Mouse (Mus musculus) kidney, postnatal 36 days (tissue): ENCODE results near the gene Metap1.

ENCODE experiments used
- DNase-seq, 2 experiments: peaks; one replicate each; pipeline ENCODE4 v3.0.0; 2021 to 2022; ENCODE audit warnings: mixed read lengths in 2 of 2

Metap1 gene

DNA sequence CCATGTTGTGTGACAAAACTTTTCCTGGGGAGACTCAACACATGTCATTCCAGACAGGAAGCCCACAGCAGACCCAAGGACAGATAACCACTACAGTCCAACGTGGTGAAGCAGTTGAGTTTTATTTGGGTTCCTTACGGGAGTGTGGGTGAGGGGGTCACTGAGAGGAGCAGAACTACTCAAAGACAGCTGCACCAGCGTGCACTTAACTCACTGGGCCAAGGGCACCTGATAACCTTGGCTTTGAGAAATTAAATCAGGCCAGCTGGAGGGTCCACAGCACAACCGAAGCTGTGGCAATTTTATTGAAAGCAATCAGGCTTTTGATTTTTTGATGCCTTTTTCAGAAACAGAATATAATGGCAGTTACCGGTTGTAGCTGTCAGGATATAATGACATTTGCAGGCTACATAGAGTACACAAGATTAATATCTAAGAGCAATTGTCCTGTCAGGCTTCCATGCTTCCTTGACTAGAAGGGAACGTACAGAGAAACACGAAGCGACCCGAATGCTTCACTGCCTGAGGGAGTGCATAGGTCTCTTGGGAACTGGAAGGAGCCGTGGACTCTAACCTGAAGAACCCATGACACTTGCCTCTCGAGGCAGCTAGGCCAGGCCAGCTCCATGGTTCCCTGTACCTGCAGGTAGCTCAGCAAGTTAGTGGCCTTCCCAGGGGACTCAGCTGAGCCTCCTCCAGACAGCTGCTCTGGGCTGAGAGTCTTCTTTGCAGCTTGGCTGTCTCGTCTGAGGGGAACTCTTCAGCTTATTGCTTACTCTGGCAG lies 41.0 kb downstream of the Metap1 start:
- DNase-seq = peak; percentile 68 to 73

DNA sequence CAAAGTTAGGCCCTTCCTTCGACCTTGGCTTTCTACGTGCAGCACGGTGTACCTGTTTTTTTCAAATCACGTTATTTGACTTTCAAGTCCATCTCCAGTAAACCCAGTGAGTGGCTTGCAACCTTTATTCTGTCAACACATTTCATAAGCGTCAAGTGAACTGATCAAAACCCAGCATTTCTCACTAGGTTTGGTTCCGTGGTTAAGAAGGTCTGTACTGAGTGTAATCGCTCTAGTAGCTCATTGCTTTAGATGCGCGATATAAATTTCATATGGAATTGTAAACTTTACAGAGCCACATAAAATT lies 45.9 kb downstream of the Metap1 start:
- DNase-seq = no peak

DNA sequence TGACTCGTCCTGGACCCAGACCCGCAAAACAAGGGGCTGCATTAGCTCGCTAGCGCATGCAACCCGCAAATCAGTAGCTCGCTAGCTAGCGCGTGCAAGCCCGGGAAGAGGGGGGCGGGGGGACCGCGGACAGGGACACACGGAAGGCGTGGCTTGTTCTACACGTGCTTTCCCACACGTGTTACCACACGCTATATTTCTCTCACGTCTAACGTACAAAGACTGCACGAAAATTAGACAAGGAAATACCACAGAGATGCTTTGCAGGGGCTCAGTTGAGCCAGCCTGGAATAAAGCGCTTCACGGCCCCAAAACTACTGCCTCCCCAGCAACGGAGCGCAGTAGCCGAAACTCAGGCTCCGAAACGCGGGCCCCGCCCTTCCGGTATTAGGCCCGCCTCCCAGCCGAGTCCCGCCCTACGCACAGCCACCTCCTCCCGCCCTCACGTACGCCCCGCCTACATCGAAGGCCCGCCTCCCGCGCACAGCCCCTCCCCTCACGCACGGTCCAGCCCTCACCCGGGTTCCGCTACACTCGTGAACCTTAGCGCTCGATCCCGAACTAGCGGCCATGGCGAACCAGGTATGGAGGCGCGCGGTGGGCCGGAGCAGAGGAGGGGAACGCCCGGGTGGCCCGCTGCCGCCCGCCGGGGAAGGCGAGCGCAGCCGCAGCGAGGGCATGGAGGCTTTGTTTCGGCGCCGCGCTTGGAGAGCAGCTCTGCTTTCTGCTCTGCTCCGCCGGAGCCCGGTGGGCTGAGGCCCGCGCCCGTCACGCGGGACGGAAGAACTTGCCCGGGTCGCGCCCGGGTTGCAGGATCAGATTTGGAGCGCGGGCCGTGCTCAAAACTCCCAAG lies 46.5 kb downstream of the Metap1 start, which contains the start of gene Adh5:
Adh5 (plus strand) TSS at position 482 of the 853 bp plus-strand sequence.
- peak; percentile 93 to 94 for DNase-seq

DNA sequence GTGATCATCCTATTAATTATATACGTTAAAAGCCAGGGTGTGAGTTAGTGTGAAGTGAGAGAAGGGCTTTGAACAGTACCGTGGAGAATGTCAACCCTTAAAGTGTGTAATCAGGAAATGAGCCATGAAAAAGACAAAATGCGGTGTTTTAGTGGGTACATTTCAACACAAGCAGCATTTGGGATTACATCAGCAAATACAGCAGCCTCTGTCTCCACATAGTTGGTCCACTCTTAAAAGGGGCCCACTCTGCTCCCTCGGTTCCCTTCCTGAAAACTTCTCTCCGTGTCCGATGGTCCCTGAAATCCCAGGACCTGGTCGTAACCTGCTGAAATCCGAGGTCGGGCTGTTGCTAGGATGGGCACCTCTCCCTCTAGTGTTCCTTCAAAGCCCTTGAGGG lies 47.1 kb downstream of the Metap1 start:
- no peak for DNase-seq

GRCm38 (mm10) chr3:138438716-138439115 lies 50.6 kb downstream of the Metap1 start:
- DNase-seq = no peak

GRCm38 (mm10) chr3:138431835-138432234 lies 57.5 kb downstream of the Metap1 start:
- DNase-seq = peak in 1 of 2 experiments; percentile 35

DNA sequence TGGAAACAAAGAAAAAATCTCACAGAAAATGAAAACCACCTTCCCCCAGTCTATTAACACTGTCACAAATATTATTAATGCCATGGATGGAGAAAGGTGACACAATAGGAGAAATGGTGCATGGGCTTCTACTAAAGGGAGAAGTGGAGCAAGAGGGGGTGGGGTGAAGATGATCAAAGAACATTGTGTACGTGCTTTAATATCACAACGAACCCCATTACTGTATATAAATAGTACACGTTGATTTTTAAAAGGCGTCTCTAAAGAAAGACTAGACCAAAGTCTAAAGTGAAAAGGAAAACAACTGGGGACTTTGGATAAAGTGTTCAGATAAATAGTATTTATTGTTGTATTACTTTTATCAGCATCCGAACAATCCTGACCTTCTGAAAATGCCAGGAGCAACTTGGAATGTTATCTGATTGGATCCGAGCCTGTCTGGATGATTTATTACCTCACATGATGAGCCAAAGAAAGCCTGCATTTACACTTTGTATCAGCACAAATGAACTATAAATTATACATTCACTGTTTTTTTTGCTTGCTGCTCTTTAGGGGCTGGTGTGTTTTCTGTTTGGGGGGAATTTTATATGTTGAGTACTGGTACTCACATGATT lies 58.8 kb downstream of the Metap1 start:
- no peak for DNase-seq

DNA sequence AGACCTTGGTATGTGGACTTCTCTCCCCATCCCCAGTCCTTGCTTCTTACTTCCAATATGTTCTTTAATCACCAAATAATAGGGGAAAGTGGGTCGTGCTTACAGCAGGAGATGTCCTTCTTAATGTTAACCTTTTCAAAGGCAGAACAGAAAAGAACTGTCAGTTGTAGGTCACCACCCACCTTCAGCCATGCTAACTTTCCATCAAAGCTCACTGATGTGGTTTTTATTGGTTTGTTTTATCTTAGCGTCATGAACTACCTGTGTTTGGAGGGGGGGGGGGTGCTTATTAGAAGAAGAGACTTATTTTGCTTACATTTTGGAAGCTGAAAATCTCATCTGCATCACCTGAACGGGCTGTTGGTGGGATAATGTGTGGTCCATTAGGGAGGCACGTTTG lies 65.1 kb downstream of the Metap1 start:
- no peak for DNase-seq

DNA sequence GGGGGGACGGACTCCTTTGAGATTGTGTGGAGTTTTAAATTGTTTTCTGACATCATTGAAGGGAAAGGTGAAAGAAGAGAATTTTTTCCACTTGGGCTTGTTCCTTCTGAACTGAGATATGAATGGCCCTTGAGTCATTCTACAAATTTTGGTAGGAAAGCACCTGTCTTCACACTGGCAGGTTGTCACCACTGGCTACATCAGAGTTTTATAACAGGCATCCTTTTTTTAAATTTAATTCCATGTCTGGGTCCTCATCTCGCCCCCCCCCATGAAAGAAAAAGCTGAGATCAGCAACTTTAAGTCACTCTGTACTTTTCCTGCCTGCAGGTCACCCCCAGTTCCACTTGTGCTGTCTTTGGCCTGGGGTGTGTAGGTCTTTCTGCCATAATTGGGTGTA lies 65.7 kb downstream of the Metap1 start:
- no peak for DNase-seq

DNA sequence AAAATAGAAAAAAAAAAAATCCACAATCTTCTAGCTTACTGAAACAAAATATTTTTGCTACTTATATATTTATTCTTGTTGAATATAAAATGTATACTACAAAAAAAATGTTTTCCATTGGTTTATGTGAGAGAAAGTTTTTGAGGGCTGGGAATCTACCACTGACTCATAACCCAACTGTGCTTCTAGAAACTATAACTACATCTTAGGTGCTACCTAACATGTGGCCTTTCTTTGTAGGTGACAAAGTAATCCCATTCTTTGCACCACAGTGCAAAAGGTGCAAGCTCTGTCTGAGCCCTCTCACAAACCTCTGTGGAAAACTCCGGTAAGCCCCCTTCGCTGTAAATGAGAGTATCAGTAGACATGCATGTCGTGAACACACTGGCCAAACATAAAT lies 68.9 kb downstream of the Metap1 start:
- no peak for DNase-seq

- DNase-seq = no peak
These were observed 69.9 kb downstream of the Metap1 start for GRCm38 (mm10) chr3:138419369-138419768.

DNA sequence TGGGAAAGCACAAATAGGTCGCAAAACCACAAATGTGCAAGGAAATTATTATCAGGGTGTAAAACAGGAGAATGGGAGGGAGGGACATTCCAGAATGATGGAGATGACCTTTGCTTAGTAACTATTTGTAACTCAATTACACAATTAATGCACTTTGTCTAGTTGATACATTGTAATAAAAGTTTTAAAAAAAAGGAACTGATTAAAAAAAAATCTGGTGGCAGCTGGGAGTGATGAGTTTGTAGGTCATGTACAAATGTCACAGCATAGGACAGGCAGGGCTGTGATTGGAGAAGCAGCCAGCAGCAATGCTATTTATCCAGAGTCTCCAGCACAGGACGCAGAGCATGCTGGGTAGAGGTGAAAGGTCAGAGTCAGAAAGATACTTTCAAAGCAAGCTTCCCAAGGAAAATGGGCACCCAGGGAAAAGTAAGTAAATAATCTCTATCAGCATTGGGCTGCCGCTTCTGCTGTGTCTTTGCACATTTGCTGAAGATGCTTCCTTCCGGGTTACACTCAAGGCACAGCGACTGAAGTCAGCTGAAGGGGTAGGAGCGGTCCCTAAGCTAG lies 74.1 kb downstream of the Metap1 start, which contains the start of gene Adh4:
Adh4 (plus strand) TSS at position 346 of the 570 bp plus-strand sequence.
- peak; percentile 19 to 51 for DNase-seq

GRCm38 (mm10) chr3:138410211-138410610 lies 79.1 kb downstream of the Metap1 start:
- no peak for DNase-seq

DNA sequence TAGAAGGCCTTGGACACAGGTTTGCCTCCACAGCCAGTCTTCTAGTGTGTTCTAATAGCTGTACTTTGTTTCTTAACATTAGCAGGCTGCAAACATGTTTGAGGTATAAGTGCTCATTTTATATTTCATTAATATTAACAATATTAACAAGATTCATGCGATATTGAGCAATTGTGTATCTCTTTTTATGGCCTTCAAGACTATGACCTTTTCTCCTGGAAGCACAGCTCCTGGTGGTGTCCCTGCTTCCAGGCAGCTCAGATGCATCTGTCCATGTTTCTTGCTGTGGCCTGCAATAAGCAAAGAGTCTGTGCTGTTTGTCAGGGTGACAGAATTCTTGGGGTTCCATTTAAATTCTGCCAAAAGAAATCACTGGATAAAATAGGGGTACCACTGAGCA lies 79.7 kb downstream of the Metap1 start:
- no peak for DNase-seq
